Mouse (Mus musculus): ENCODE measurements at regions not wholly inside any gene's neighbourhood (a gene's known extent, or its start where the extent isn't known, plus 50 kb on each side); places are given as distances from the start of the nearest gene placed in this dataset.

DNA sequence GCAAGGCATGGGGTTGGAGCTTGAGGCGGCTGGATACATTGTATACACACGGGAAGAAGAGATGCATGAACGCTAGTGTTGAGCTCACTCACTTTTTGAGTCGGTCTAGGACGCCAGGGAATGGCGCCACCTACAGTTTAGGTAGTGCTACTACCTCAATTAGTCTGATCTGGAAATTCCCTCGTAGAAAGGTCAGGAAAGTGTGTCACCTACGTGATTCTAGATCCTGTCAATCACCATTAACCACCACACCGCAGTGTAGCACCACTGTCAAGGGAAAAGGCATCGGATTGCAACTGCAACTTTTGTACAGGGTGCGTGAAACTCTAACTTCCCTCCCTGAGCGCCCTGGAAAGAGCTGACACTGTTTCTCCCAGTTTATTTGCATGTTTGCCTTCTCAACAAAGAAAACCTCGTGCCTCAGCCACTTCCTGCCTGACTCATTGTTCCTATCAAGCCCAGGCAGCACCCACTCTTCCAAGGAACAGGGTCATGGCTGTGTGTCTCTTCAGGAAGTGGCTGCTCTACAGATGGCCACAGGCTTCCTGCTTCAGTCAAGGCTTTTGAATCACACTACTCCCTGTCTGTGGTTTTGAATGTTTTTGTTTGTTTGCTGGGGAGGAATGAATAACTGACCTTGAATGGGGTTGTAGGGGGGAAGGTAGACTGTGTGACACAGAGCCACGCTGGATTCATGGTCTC lies 231.6 kb upstream of the Jmjd1c start:
- DNase-seq, result peak; percentile 44

- DNase-seq, result no peak
Observed at GRCm38 (mm10) chr10:66865010-66865582, 230.8 kb upstream of the Jmjd1c start.

- DNase-seq, result no peak
Observed at GRCm38 (mm10) chr10:66871133-66871664, 224.7 kb upstream of the Jmjd1c start.

DNA sequence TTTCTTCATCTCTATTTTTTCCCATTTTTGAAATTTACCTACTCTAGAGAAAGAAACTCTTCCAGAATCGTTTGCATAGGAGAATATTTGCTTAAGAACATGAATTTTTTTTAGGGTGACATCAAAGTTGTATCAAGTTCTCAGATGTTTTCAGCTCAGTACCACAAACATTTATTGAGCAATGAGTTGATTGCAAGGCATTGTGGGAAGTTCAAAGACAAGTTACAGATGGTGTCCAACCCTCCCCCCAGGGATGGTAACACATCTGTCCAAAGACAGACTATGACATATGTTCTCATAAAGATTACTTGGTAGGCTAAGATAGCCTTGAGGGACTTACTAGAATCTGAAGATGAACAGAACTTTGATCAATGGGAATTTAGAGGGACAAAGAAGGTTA lies 224.3 kb upstream of the Jmjd1c start:
- no peak for DNase-seq

DNA sequence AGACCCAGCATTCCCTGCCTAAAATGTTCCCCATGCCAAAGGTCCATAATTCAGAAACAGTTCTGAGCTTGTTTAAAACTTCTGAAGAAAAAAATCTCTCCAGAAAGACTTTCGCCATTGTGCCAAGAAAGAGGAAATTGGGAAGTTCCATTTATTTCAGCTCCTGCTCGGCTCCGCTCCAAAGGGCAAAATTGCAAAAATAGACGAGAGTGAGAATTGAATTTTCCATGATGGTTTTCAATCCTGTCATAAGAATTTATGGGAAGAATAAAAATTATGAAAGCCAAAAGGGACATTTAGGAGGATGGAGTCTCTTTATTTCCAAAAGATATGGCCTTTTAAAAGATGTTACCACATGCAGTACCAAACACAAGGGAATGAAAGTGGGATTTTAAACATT lies 222.5 kb upstream of the Jmjd1c start:
- no peak for DNase-seq

GRCm38 (mm10) chr10:66879071-66879470 lies 216.9 kb upstream of the Jmjd1c start:
- no peak for DNase-seq

DNA sequence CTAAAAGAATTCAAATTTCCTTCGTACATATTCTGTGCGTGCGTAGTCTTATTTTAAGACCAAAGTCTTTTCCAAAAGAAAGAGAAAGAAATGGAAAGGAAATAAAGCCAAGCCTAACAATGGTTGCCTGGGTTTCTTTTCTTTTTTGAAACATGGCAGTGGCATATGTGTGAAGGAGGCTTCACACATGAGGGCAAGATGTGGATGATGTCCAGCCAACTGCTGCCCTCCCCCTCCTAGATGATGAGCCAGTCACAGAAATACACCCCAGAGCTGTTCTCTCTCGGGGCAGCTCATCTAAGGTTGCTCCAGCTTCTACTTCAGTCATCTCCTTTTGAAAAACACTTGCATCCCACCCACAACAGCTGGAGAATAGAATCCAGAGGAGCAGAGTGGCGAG lies 213.1 kb upstream of the Jmjd1c start:
- no peak for DNase-seq

- DNase-seq, result peak; percentile 15
Observed at GRCm38 (mm10) chr10:66885575-66885974, 210.3 kb upstream of the Jmjd1c start.

DNA sequence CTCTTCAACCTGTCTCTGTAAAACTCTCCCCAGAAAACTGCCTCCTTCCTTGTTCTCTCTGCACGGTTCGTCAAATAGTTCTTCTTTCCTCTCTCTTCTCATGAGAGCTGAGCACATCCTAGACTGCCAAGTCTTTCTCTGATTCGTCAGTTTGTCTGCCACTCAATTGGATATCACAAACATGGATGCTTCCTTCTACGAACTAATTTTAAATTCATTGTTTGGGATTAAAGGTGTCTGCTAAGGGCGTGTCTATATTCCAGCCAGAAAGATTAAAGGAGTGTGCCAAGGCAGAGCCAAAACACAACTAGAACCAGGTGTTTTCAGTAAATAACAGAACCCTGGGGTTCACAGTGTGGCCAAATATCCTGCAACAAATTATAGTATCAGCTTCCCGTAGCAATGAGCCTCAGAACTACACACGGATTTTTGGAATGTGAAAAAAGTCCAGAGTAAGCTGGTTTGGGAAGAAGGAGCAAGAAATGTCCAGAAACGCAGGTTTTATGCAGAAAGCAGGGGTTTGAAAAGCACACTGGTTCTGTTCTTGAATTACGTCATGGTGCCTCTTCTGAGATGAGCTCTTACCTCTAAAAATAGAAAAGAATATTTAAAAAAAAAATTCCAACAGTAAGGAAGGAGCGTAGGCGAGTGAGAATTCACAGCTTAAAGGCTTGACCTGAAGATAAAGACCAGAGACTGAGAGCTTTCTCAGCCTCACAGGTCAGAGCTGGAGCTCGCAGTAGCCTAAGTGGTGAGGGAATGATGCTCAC lies 206.0 kb upstream of the Jmjd1c start:
- no peak for DNase-seq

DNA sequence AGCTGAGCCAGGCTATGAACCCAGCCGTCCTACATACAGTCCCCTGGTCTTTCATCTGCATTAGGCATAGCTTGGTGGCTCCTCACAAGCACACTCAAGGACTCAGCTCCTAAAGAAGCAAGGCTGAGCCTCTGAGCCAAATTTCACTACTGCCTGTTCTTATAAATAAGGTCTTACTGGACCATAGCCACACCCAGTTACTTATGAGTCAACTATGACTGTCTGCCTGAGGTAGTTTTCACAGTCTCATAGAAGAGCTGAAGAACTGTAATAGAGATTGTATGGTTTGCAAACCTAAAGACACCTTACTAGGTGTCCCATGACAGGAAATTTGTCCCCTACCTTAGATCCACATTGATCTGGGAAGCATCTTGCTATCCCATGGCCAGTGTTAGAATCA lies 204.1 kb upstream of the Jmjd1c start:
- DNase-seq, result no peak

GRCm38 (mm10) chr10:66893836-66894235 lies 202.1 kb upstream of the Jmjd1c start:
- no peak for DNase-seq

DNA sequence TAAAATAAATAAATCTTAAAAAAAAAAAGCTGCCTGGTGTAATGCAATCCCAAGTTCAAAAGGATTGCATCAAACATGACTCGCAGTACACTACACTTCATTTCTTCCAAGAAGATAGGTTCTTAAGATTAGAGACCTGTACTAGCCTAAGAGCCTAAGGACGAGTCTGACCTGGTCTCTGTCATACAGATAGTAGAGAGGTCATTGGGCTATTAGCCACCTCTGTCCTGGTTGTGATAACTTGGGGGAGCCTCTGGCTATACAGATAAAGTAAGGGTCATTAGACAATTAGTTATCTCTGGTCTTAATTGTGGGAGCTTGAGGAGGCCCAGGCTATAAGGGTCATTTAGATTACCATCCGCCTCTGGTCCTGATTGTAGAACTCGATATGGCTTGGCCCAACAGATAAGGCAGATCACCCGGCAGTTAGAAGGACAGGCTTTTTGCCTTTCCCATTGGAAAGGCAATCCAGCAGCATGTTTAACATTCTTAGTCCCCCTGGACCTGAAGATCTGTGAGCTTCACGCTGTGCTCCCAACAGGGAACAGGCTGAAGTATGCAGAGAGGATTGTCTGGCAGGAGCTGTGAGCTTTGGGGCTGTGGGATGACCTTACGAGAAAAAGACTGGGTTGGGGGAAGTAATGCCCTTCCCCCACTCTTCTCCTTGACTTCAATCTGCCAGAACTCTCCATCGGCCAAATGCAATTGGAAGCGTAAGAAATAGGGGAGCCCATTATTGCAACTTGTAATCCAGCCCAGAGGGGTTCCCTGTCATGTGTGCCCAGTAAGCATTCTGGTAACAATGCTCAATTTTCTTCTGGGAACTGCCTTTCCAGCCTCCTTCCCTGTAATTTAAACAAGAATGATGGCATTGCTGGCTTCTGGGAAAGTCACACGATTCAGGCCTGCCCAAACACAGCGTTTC lies 199.0 kb upstream of the Jmjd1c start:
- DNase-seq, result no peak

DNA sequence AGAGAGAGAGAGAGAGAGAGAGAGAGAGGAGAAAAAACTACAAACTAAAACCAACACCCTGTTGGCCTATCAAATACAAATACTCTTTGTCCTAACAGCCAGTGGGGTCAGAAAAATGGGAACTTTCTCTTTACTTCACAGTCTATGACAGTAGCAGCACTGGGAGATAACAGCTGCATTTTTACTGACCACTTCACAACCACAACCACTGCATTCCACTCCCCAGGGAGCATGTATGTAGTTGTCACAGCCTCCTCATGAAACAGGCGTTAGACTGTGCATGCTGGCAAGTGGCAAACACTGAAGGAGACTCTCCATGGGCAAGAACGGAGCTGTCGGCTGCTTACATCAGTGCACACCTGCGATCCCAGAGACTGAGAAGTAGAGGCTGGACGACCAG lies 196.2 kb upstream of the Jmjd1c start:
- no peak for DNase-seq

DNA sequence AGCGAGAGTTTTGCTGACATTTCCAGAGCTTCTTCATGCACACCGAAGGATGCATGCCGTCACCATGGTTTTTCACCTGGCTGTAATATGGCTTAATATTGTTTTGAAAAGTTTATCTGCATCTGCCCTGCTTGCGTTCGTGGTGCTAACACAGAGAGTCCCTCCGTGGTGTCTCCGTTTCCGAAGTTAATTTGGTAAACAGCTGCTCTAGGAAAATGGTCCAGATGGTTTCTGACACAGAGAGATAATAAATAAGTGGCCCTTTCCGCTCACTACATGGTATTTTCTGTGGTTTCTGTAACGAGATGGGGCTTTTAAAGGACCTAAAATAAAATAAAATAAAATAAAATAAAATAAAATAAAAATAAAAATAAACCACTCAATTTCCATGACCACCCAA lies 195.1 kb upstream of the Jmjd1c start:
- no peak for DNase-seq

GRCm38 (mm10) chr10:66901873-66902272 lies 194.1 kb upstream of the Jmjd1c start:
- DNase-seq, result no peak

DNA sequence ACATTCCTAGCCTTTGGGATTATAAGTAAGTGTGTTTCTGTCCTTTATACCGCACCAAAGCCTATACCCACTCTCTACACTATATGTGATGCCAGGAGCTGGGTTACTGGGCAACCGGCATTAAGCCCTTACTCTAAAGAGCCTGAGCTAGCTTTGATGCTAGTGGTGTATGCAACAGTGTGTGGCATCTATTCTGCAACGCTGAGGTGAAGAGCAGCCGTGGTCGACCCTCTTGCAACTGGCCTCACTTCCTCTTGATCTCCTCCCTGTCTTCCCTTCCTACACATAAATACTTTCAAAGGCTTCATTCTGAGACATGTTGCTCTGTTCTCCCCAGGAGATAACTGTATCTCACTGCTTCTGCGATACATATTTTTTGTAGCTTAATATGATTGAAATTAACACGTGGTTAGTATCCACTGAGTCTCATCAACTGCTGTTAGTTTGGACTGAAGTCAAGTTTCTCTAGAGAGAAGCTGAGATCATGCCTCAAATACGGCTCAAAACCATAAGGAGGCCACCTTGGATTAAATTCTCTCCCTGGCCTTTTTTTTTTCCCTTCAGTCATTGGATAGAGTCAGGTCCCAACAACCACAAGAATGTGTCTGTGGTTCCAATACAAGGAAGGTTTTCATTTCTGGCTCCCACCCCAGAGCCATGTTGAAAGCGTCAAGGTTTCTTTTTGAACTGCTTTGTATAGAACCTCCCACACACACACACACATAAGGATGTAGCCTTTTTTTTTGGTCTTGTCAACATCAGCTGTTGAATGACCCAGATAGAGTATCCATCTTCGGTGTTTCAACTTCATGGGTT lies 191.2 kb upstream of the Jmjd1c start:
- no peak for DNase-seq

DNA sequence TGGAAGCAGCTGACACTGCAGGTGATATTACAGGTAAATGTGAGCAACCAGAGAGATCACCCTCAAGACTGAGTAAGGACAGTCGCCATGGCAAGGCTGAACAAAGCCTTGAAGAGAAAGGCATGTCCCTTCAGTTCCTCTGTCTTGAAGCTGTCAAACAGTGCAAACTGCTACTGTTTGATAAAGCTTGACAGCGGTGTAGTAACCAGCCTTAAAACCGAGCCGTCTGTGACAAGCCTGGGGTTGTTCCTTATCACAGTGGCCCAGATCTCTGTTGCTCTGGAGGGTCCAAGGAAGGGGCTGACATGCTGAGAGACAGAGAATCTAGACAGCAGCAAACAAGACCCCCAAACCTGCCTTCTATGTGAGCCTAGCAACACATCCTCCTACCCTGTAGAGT lies 188.1 kb upstream of the Jmjd1c start:
- no peak for DNase-seq

- peak; percentile 77 for DNase-seq
Observed at GRCm38 (mm10) chr10:66909204-66909889, 186.6 kb upstream of the Jmjd1c start.

- DNase-seq, result peak; percentile 58
Observed at GRCm38 (mm10) chr10:66909905-66910681, 185.8 kb upstream of the Jmjd1c start.

DNA sequence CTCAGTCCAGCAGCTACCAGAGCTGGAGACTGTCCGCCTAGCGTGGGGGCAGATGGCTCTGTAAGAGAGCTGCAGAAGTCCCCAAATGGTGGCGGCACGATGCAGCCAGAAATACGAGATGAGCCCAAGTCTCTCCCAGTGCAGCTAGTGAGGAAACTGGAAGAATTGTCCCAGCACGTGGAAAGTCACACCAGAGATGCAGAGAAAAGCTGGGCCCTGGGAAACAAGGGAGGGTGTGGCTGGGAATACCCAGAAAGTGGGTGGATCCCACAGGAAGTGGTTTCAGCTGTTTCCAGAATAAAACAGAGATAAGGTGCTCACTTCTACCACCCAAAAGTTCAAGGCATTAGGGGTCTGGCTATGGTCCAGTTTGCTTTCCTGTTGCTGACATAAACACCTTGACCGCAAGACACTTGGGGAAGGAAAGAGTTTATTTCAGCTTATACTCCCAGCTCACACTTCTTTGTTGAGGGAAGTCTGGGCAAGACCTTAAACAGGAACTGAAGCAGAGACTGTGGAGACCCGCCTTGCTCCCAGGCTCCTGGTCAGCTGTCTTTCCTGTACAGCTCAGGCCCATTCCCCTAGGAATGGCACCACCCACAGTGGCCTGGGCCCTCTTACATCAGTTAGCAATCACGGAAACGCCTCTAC lies 184.5 kb upstream of the Jmjd1c start:
- DNase-seq, result peak; percentile 62

All from heart, postnatal 4 days (tissue).